Mouse (Mus musculus) stomach, embryonic 14.5 days (tissue): Measurements from ENCODE around the gene Parp11. TPM values are rescaled to one million over a fixed set of nuclear protein-coding genes. Genes with fewer than 3 reads are reported as not detected.

Experiments
- ATAC-seq: fragments of 200-750 bp; cut with Nextera tagmentation; 2 replicates; pipeline ENCODE4 v1.8.0; 2017; ENCODE audit warnings: low read depth, moderate TSS enrichment; ENCODE audit not compliant: insufficient number of reproducible peaks, insufficient read depth, low FRiP score
- H3K27ac ChIP-seq: fragments of 300-500 bp; sonication (generic); 2 replicates; pipeline ENCODE4 v1.5.1; 2014; ENCODE audit warnings: mild to moderate bottlenecking, low read length, moderate library complexity, mixed read lengths
- H3K27me3 ChIP-seq: fragments of 300-500 bp; sonication (generic); 2 replicates; pipeline ENCODE4 v1.6.1; 2014; ENCODE audit warnings: low read length, control low read depth, mixed read lengths; ENCODE audit not compliant: control insufficient read depth, insufficient read depth
- H3K36me3 ChIP-seq: fragments of 300-500 bp; sonication (generic); 2 replicates; pipeline ENCODE4 v1.6.1; 2014; ENCODE audit warnings: mild to moderate bottlenecking, control low read depth, low read length, moderate library complexity, mixed read lengths; ENCODE audit not compliant: control insufficient read depth, insufficient read depth
- H3K4me1 ChIP-seq: fragments of 300-500 bp; sonication (generic); 2 replicates; pipeline ENCODE4 v1.6.1; 2014; ENCODE audit warnings: low read length, control low read depth, mixed read lengths; ENCODE audit not compliant: control insufficient read depth, insufficient read depth
- H3K4me2 ChIP-seq: fragments of 300-500 bp; sonication (generic); replicated peaks from 2 replicates; pipeline ENCODE4 v1.6.1; 2014; ENCODE audit warnings: low read depth, low read length, control low read depth
- H3K4me3 ChIP-seq: fragments of 300-500 bp; sonication (generic); 2 replicates; pipeline ENCODE4 v1.5.1; 2014; ENCODE audit warnings: low read depth, low read length, control low read depth
- H3K9ac ChIP-seq: fragments of 300-500 bp; sonication (generic); replicated peaks from 2 replicates; pipeline ENCODE4 v1.6.1; 2014; ENCODE audit warnings: low read depth, mild to moderate bottlenecking, control low read depth, low read length, moderate library complexity, mixed read lengths
- H3K9me3 ChIP-seq: fragments of 300-500 bp; sonication (generic); 2 replicates; pipeline ENCODE4 v1.6.1; 2016; ENCODE audit warnings: low read depth, low read length, control low read depth; ENCODE audit not compliant: control insufficient read depth
- WGBS: fragments of 180-500 bp; shearing (Covaris S2); extraction: QIAGEN DNeasy Blood & Tissue Kit; methylation state at CpG from one replicate; pipeline ENCODE4 v1.1.7; 2014; 5-methylcytosine and 5-hydroxymethylcytosine counted together
- polyA plus RNA-seq: library from polyadenylated mRNA; unstranded; fragments of >200 nt; fragmentation: Nextera tagmentation; extraction: Ambion mirVana; gene quantifications from 2 replicates; pipeline ENCODE4 v1.2.1, GENCODE M21; 2014

Gene Parp11
- polyA plus RNA-seq, 1 experiment from 2014 or later = 31.0 TPM

GRCm38 (mm10) chr6:127493750-127494149 is 47.1 kb downstream of the Parp11 start:
- H3K27me3 ChIP-seq = no peaks in the 10 kb centered on the region
- no peak overlapping the region for H3K27ac ChIP-seq
- H3K4me1 ChIP-seq = no peaks in the 10 kb centered on the region
- no peak for ATAC-seq
- H3K4me3 ChIP-seq = no peak overlapping the region
- H3K9me3 ChIP-seq = no peaks in the 10 kb centered on the region
- H3K36me3 ChIP-seq = peaks cover 9% of the 10 kb centered on the region; the same call in 1 of the 2 replicates
- no peak overlapping the region for H3K9ac ChIP-seq
- WGBS = 85% methylated on average over 13 of the region's 13 CpGs
- no peak overlapping the region for H3K4me2 ChIP-seq

- no peak overlapping the region for H3K9ac ChIP-seq
- H3K9me3 ChIP-seq = no peaks in the 10 kb centered on the region
- H3K4me2 ChIP-seq = no peak overlapping the region
- no peak overlapping the region for H3K27ac ChIP-seq
- H3K36me3 ChIP-seq = peaks cover 9% of the 10 kb centered on the region; the same call in 1 of the 2 replicates
- no peaks in the 10 kb centered on the region for H3K27me3 ChIP-seq
- no peak overlapping the region for H3K4me3 ChIP-seq
- ATAC-seq = no peak
- no peaks in the 10 kb centered on the region for H3K4me1 ChIP-seq
- 89% methylated on average over 9 of the region's 9 CpGs for WGBS
Measured at GRCm38 (mm10) chr6:127494357-127494756, 47.7 kb downstream of the Parp11 start.

- no peaks in the 10 kb centered on the region for H3K4me1 ChIP-seq
- no peaks in the 10 kb centered on the region for H3K9me3 ChIP-seq
- H3K27ac ChIP-seq = no peak overlapping the region
- no peak overlapping the region for H3K4me2 ChIP-seq
- H3K36me3 ChIP-seq = peaks cover 6% of the 10 kb centered on the region; the same call in 1 of the 2 replicates
- H3K4me3 ChIP-seq = no peak overlapping the region
- no peak; the same call in 1 of the 2 replicates for ATAC-seq
- WGBS = 95% methylated on average over 2 of the region's 2 CpGs
- no peak overlapping the region for H3K9ac ChIP-seq
- H3K27me3 ChIP-seq = no peaks in the 10 kb centered on the region
Measured at GRCm38 (mm10) chr6:127495251-127495650, 48.6 kb downstream of the Parp11 start.

GRCm38 (mm10) chr6:127495876-127496275 is 49.2 kb downstream of the Parp11 start:
- ATAC-seq = no peak
- H3K4me2 ChIP-seq = no peak overlapping the region
- no peaks in the 10 kb centered on the region for H3K27me3 ChIP-seq
- H3K9me3 ChIP-seq = no peaks in the 10 kb centered on the region
- WGBS = 15% methylated on average over 6 of the region's 6 CpGs
- peaks cover 6% of the 10 kb centered on the region; the same call in 1 of the 2 replicates for H3K36me3 ChIP-seq
- no peak overlapping the region for H3K27ac ChIP-seq
- H3K4me3 ChIP-seq = no peak overlapping the region
- no peaks in the 10 kb centered on the region for H3K4me1 ChIP-seq
- H3K9ac ChIP-seq = no peak overlapping the region

GRCm38 (mm10) chr6:127496841-127497656 is 50.4 kb downstream of the Parp11 start:
- Histone ChIP-seq H3K9me3 (no peaks in the 10 kb centered on the region), H3K4me3 (no peak overlapping the region), H3K4me2 (no peak overlapping the region), H3K27me3 (no peaks in the 10 kb centered on the region), H3K36me3 (no peaks in the 10 kb centered on the region; the same call in 1 of the 2 replicates), H3K9ac (no peak overlapping the region), H3K27ac (no peak overlapping the region), H3K4me1 (no peaks in the 10 kb centered on the region)
- 84% methylated on average over 18 of the region's 18 CpGs for WGBS
- ATAC-seq = no peak

- H3K36me3 ChIP-seq = no peaks in the 10 kb centered on the region
- H3K27ac ChIP-seq = no peak overlapping the region
- H3K4me2 ChIP-seq = no peak overlapping the region
- no peaks in the 10 kb centered on the region for H3K4me1 ChIP-seq
- WGBS = 53% methylated on average over 9 of the region's 9 CpGs
- ATAC-seq = no peak
- no peaks in the 10 kb centered on the region for H3K9me3 ChIP-seq
- no peaks in the 10 kb centered on the region for H3K27me3 ChIP-seq
- H3K4me3 ChIP-seq = no peak overlapping the region
- H3K9ac ChIP-seq = no peak overlapping the region
Measured at GRCm38 (mm10) chr6:127500119-127500518, 53.5 kb downstream of the Parp11 start.

GRCm38 (mm10) chr6:127500806-127501205 is 54.2 kb downstream of the Parp11 start:
- Histone ChIP-seq H3K4me3 (no peak overlapping the region), H3K4me1 (no peaks in the 10 kb centered on the region), H3K27ac (no peak overlapping the region), H3K27me3 (no peaks in the 10 kb centered on the region), H3K9ac (no peak overlapping the region), H3K36me3 (no peaks in the 10 kb centered on the region), H3K9me3 (no peaks in the 10 kb centered on the region), H3K4me2 (no peak overlapping the region)
- WGBS = 72% methylated on average over 3 of the region's 3 CpGs
- ATAC-seq = no peak

GRCm38 (mm10) chr6:127502530-127502929 is 55.9 kb downstream of the Parp11 start:
- Histone ChIP-seq H3K4me1 (no peaks in the 10 kb centered on the region), H3K9ac (no peak overlapping the region), H3K27ac (no peak overlapping the region), H3K4me3 (no peak overlapping the region), H3K27me3 (no peaks in the 10 kb centered on the region), H3K36me3 (no peaks in the 10 kb centered on the region), H3K4me2 (no peak overlapping the region), H3K9me3 (no peaks in the 10 kb centered on the region)
- no peak for ATAC-seq
- 45% methylated on average over 3 of the region's 3 CpGs for WGBS
